Mouse (Mus musculus) heart, adult 2 months (tissue): ENCODE measurements at regions not wholly inside any gene's neighbourhood (a gene's known extent, or its start where the extent isn't known, plus 50 kb on each side); places are given as distances from the start of the nearest gene placed in this dataset.

Experiments
- CTCF ChIP-seq: fragments of 200-600 bp; IDR thresholded peaks from 2 replicates; pipeline ENCODE4 v1.8.1; 2022; ENCODE audit warnings: antibody characterized with exemption, mild to moderate bottlenecking, moderate library complexity
- EP300 ChIP-seq: fragments of 200-500 bp; IDR thresholded peaks from 2 replicates; pipeline ENCODE4 v1.6.1; 2011; ENCODE audit warnings: low read depth, low read length, control low read depth; ENCODE audit not compliant: insufficient read depth
- POLR2A ChIP-seq: fragments of 200-500 bp; IDR thresholded peaks from 2 replicates; pipeline ENCODE4 v1.6.1; 2011; ENCODE audit warnings: mild to moderate bottlenecking, low read depth, low read length, control low read depth; ENCODE audit not compliant: insufficient read depth

- TF ChIP-seq POLR2A (no peak), CTCF (no peak), EP300 (no peak)
Observed at GRCm38 (mm10) chr6:14290843-14291242, 419.5 kb upstream of the 2610001J05Rik start.
